Mouse (Mus musculus): ENCODE results near the gene Dhx34.

DNA sequence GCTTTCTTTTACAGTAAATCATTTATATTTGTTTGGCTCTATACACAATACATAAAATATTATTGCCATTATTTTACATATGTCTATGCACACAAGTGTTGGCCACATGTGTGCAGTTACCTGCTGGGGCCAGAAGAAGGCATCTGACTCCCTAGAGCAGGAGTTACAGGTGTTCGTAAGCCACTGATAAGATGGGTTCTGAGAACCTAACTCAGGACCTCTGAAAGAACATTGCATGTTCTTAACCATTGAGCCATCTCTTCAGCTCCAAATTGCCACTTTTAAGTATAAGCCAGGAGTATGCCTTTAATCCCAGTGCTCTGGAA lies 19.1 kb upstream of the Dhx34 start:
- no peak for TF ChIP-seq ZC3H11A (IDR thresholded peaks at IDR 0.05; ENCODE audit: borderline replicate concordance, low read depth, low read length)
- TF ChIP-seq HCFC1 (IDR thresholded peaks at IDR 0.05; ENCODE audit: borderline replicate concordance, insufficient read depth, low read length) = no peak
